Mouse (Mus musculus): ENCODE results near the gene Wdr18.

DNA sequence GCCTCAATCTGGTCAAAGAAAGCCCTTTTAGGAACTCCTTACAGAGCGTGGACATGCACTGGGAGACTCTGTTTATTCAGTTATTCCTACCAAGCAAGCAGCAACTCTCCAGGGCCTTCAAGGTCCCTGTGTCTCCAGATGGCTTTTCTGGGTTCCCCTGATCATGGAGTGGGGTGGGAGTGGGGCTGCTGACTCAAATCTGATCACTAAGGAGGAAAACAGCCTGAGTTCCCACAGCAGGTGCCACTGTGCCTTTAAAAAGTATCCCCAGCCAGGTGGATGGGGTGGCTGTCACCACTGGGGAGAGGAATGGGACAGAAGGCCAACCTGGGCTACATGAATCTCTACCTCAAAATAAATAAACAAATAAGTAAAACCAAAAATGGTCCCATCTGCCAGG is 17.0 kb upstream of the Wdr18 start:
- TF ChIP-seq POLR2A (IDR thresholded peaks at IDR 0.05; ENCODE audit: low read depth, low read length), result no peak
- no peak for TF ChIP-seq CTCF (conservative IDR thresholded peaks at IDR 0.05; ENCODE audit: insufficient read depth, insufficient read length, low read depth, low read length)
